Mouse (Mus musculus) myocyte (in vitro differentiated cells): ENCODE measurements at regions not wholly inside any gene's neighbourhood (a gene's known extent, or its start where the extent isn't known, plus 50 kb on each side); places are given as distances from the start of the nearest gene placed in this dataset.

Experiments used
- H3K27me3 ChIP-seq: one replicate; pipeline ENCODE4 v1.6.1; 2011; ENCODE audit not compliant: control insufficient read depth, insufficient read depth, insufficient read length
- H3K36me3 ChIP-seq: one replicate; pipeline ENCODE4 v1.6.1; 2011; ENCODE audit not compliant: control insufficient read depth, insufficient read depth
- H3K4me2 ChIP-seq: one replicate; pipeline ENCODE4 v1.6.1; 2011; ENCODE audit warnings: low read depth, control low read depth
- H3K4me3 ChIP-seq: one replicate; pipeline ENCODE4 v1.5.1; 2011; ENCODE audit warnings: mild to moderate bottlenecking, control low read depth, moderate library complexity
- H3K79me2 ChIP-seq: one replicate; pipeline ENCODE4 v1.6.1; 2011; ENCODE audit not compliant: control insufficient read depth, insufficient read depth
- H3ac ChIP-seq: one replicate; pipeline ENCODE4 v1.6.1; 2011; ENCODE audit not compliant: control insufficient read depth, insufficient read length
- CEBPB ChIP-seq: IDR thresholded peaks from 2 replicates; pipeline ENCODE4 v1.6.1; 2011; ENCODE audit warnings: mild to moderate bottlenecking, moderate library complexity; ENCODE audit not compliant: poor library complexity, insufficient read depth, severe bottlenecking
- E2F4 ChIP-seq: IDR thresholded peaks from one replicate; pipeline ENCODE4 v1.6.1; 2011; ENCODE audit warnings: mild to moderate bottlenecking, control low read depth, moderate library complexity; ENCODE audit not compliant: insufficient read depth
- MAX ChIP-seq: IDR thresholded peaks from one replicate; pipeline ENCODE4 v1.6.1; 2011; ENCODE audit warnings: low read depth, mild to moderate bottlenecking, control low read depth
- MYOD1 ChIP-seq, 3 experiments: IDR thresholded peaks; one replicate each; pipeline ENCODE4 v1.6.1; 2011; ENCODE audit warnings: control low read depth in 2 of 3, low read depth in 2 of 3, mild to moderate bottlenecking in 2 of 3, moderate library complexity in 1 of 3; ENCODE audit not compliant: insufficient read length in 2 of 3, control insufficient read depth in 1 of 3
- MYOG ChIP-seq, 3 experiments: IDR thresholded peaks; one replicate each; pipeline ENCODE4 v1.6.1; 2011; ENCODE audit warnings: control low read depth in 2 of 3, low read depth in 2 of 3, mild to moderate bottlenecking in 2 of 3; ENCODE audit not compliant: insufficient read length in 2 of 3, control insufficient read depth in 1 of 3, insufficient read depth in 1 of 3
- POLR2A ChIP-seq: IDR thresholded peaks from one replicate; pipeline ENCODE4 v1.6.1; 2011; ENCODE audit warnings: low read depth, mild to moderate bottlenecking, control low read depth, moderate library complexity; ENCODE audit not compliant: insufficient read length
- POLR2AphosphoS2 ChIP-seq: IDR thresholded peaks from one replicate; pipeline ENCODE4 v1.6.1; 2011; ENCODE audit warnings: low read depth, control low read depth; ENCODE audit not compliant: insufficient read length
- REST ChIP-seq: IDR thresholded peaks from one replicate; pipeline ENCODE4 v1.6.1; 2011; ENCODE audit warnings: mild to moderate bottlenecking, control low read depth, moderate library complexity; ENCODE audit not compliant: insufficient read depth, insufficient read length
- SRF ChIP-seq: IDR thresholded peaks from one replicate; pipeline ENCODE4 v1.6.1; 2011; ENCODE audit warnings: low read depth; ENCODE audit not compliant: control insufficient read depth, insufficient read length
- TCF12 ChIP-seq: IDR thresholded peaks from one replicate; pipeline ENCODE4 v1.6.1; 2011; ENCODE audit warnings: mild to moderate bottlenecking, control low read depth; ENCODE audit not compliant: poor library complexity, insufficient read depth, severe bottlenecking
- TCF3 ChIP-seq: IDR thresholded peaks from one replicate; pipeline ENCODE4 v1.6.1; 2011; ENCODE audit warnings: low read depth, control low read depth; ENCODE audit not compliant: insufficient read length
- USF1 ChIP-seq: IDR thresholded peaks from one replicate; pipeline ENCODE4 v1.6.1; 2011; ENCODE audit warnings: low read depth, mild to moderate bottlenecking, control low read depth, moderate library complexity

GRCm38 (mm10) chr9:61862071-61862480, 52.3 kb downstream of the Rplp1 start:
- Histone ChIP-seq H3K4me3 (no peak overlapping the region), H3K36me3 (no peaks in the 10 kb centered on the region)
- TF ChIP-seq TCF3: no peak
- peak; percentile 46 to 85 (median 69) for TF ChIP-seq MYOG (IDR thresholded peaks at IDR 0.05; ENCODE audit: control insufficient read depth in 1 of 3, insufficient read depth in 1 of 3, insufficient read length in 2 of 3, low read depth in 2 of 3)
- peak; percentile 75 for TF ChIP-seq TCF12
- TF ChIP-seq POLR2A: no peak
- TF ChIP-seq MYOD1 (IDR thresholded peaks at IDR 0.05; ENCODE audit: control insufficient read depth in 1 of 3, insufficient read length in 2 of 3, low read depth in 2 of 3): peak; percentile 34 to 93 (median 90)

GRCm38 (mm10) chr9:61860147-61860546, 54.2 kb downstream of the Rplp1 start:
- H3K4me3 ChIP-seq: no peak overlapping the region
- peaks cover 6% of the 10 kb centered on the region for H3K27me3 ChIP-seq
- TF ChIP-seq REST (no peak), E2F4 (no peak), POLR2AphosphoS2 (no peak), TCF12 (no peak), MYOD1 (IDR thresholded peaks at IDR 0.05; ENCODE audit: control insufficient read depth in 1 of 3, insufficient read length in 2 of 3, low read depth in 2 of 3) (no peak), SRF (no peak), USF1 (no peak), MYOG (IDR thresholded peaks at IDR 0.05; ENCODE audit: control insufficient read depth in 1 of 3, insufficient read depth in 1 of 3, insufficient read length in 2 of 3, low read depth in 2 of 3) (no peak), TCF3 (no peak), MAX (no peak), POLR2A (no peak), CEBPB (no peak)
- no peaks in the 10 kb centered on the region for H3K79me2 ChIP-seq
- H3K36me3 ChIP-seq: no peaks in the 10 kb centered on the region
- no peak overlapping the region for H3K4me2 ChIP-seq
- no peak overlapping the region for H3ac ChIP-seq

More at GRCm38 (mm10) chr9:61862071-61862480, 52.3 kb downstream of the Rplp1 start:
- H3K27me3 ChIP-seq: peaks cover 14% of the 10 kb centered on the region
- no peak overlapping the region for H3K4me2 ChIP-seq
- no peak overlapping the region for H3ac ChIP-seq
- no peaks in the 10 kb centered on the region for H3K79me2 ChIP-seq

GRCm38 (mm10) chr9:61859438-61859837, 54.9 kb downstream of the Rplp1 start:
- Histone ChIP-seq H3ac (no peak overlapping the region), H3K4me2 (no peak overlapping the region), H3K27me3 (peaks cover 6% of the 10 kb centered on the region), H3K36me3 (no peaks in the 10 kb centered on the region), H3K79me2 (no peaks in the 10 kb centered on the region), H3K4me3 (no peak overlapping the region)
- no peak for TF ChIP-seq TCF12
- no peak for TF ChIP-seq MAX
- no peak for TF ChIP-seq REST
- TF ChIP-seq E2F4: no peak

GRCm38 (mm10) chr9:61857817-61858216, 56.5 kb downstream of the Rplp1 start:
- H3K4me2 ChIP-seq: no peak overlapping the region
- no peaks in the 10 kb centered on the region for H3K79me2 ChIP-seq
- no peak overlapping the region for H3ac ChIP-seq
- TF ChIP-seq CEBPB: no peak
- TF ChIP-seq REST: no peak
- no peak for TF ChIP-seq MYOD1 (IDR thresholded peaks at IDR 0.05; ENCODE audit: control insufficient read depth in 1 of 3, insufficient read length in 2 of 3, low read depth in 2 of 3)
- no peak for TF ChIP-seq POLR2A
- no peak for TF ChIP-seq E2F4
- H3K27me3 ChIP-seq: peaks cover 14% of the 10 kb centered on the region
- no peak overlapping the region for H3K4me3 ChIP-seq
- H3K36me3 ChIP-seq: no peaks in the 10 kb centered on the region

- TF ChIP-seq SRF: no peak
- TF ChIP-seq MYOD1 (IDR thresholded peaks at IDR 0.05; ENCODE audit: control insufficient read depth in 1 of 3, insufficient read length in 2 of 3, low read depth in 2 of 3): no peak
- TF ChIP-seq USF1: no peak
- TF ChIP-seq TCF12: no peak
- no peak for TF ChIP-seq TCF3
- TF ChIP-seq POLR2AphosphoS2: no peak
- no peak for TF ChIP-seq POLR2A
- no peak for TF ChIP-seq CEBPB
- no peak for TF ChIP-seq MAX
- TF ChIP-seq MYOG (IDR thresholded peaks at IDR 0.05; ENCODE audit: control insufficient read depth in 1 of 3, insufficient read depth in 1 of 3, insufficient read length in 2 of 3, low read depth in 2 of 3): no peak
- TF ChIP-seq E2F4: no peak
- no peaks in the 10 kb centered on the region for H3K36me3 ChIP-seq
- H3ac ChIP-seq: no peak overlapping the region
- no peak overlapping the region for H3K4me2 ChIP-seq
- H3K79me2 ChIP-seq: no peaks in the 10 kb centered on the region
- H3K4me3 ChIP-seq: no peak overlapping the region
- peaks cover 18% of the 10 kb centered on the region for H3K27me3 ChIP-seq
These were observed 57.7 kb downstream of the Rplp1 start for GRCm38 (mm10) chr9:61856686-61857085.
